Mouse (Mus musculus) WW6 (cell line): ENCODE results near the gene Tk2.
"Not testable (repeated sequence)": the region's sequence is repeated elsewhere in the genome, so short reads cannot be mapped to it uniquely, and the experiment has no call there.

Source experiments
- DNase-seq: peaks from one replicate; pipeline ENCODE4 v3.0.0-alpha.2; 2013; ENCODE audit warnings: low read depth, low spot score

Gene Tk2

GRCm38 (mm10) chr8:104248276-104248675 lies at the start of gene Tk2:
TSS of gene Tk2 (minus strand) at chr8:104248558.
- peak; percentile 65 for DNase-seq

GRCm38 (mm10) chr8:104294396-104294795 lies 46.0 kb upstream of the Tk2 start:
- no peak for DNase-seq

DNA sequence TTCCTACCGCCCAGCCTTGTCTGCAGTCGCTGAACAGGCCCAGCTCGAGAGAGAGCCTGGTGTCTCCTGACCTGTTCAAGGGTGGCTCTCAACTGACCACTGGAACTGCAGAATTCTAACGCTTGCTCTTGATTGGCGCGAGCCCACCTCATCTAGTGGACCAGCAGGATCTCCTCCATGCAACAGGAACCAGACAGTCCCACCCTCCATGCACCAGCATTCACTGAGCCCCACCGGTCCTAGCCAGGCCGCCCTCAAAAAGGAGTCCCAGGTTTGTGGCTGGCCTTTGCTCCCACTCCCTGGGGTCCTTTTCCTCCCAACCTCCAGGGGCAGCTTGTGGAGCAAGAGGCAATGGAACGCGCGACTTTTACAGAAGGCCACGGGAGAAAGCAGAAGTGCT lies 44.7 kb upstream of the Tk2 start, which contains the start of gene Cmtm2a:
Cmtm2a (minus strand) TSS at position 101 of the 400 bp plus-strand sequence.
- DNase-seq = not testable (repeated sequence)

DNA sequence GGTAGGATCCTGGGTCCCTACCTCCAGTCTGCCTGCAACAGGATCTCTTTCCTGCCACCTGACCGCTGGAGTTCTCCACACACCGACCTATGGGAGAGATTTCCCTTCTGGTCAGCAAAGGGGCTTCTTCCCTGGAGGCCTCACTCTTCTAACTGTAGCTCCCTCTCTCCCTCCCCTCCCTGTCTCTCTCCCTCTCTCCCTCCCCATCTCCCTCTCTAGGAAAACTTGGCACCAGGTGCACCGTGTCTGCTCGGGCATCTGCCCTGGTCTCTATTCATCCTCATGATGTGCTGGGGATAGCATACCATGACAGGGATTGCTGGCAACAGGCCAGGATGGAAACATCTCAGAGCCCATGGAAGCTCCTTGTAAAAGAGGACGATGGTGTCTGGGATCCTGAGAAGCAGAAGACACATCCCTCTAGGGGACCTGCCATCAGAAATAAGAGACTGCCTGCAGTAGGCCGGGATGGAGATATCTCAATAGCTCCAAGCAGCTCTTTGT lies 20.6 kb upstream of the Tk2 start:
- no peak for DNase-seq

DNA sequence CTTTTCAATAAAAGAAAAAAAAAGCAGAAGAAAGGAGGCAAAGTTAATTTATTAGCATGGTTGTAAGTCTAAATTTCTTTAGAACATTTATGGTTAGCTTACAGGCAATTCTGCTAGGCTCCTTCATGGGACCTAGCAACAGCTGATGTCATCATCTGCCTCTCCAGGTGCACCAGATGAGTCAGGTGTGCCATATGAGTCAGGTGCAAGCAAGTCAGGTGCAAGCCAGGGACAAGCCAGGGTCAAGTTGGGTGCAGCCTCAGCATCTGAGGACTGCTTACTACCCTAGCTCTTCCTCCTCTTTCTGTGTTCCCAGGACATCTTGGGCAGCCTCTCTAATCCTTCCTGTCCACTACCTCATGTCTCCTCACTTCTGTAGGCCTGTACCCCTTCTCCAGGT lies 20.0 kb upstream of the Tk2 start:
- DNase-seq = no peak

DNA sequence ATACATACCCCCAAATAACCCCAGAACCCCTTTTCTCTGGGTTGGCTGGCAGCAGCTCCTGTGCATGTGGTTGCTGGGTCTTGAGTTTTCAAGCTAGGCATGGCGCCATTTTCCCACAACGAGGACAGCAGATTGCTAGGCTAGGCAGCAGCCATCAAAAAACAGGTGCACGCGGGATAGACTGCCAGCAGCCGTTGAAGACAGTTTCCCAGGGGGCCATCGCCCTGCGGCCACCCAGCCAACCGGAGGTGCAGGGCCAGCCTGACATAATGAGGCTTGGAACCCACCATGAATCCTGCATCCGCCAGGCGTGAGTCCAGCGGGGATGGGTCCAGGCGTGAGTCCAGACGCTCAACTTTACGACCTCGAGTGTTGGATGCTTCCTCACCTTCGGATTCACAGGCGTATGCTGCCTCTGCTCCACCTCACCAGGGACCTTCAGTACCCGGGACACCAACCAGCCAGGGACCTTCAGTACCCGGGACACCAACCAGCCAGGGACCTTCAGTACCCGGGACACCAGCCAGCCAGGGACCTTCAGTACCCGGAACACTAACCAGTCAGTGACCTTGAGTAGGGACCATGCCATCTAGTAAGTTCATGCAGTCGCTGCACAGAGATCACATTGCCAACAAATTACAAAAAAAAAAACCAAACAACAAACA lies 16.0 kb upstream of the Tk2 start:
- not testable (repeated sequence) for DNase-seq

DNA sequence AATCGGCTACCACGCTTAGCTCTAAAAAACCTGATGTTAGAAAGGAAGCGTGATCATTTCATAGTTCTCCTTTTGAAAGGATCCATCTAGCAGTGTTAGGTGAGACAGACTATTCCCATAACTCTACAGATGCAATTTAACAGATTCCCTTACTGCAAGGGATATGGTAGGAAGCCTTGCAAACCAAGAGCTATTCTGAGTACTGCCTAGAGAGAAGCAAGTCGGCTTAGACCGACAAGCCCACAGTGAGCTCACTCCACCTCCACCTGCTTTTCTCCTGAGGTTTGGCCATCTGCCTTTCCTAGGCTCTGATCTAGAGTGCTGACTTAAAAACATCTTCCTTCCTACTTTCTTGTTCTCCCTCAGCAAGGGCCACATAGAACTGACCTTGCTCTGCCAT lies 13.4 kb upstream of the Tk2 start:
- not testable (repeated sequence) for DNase-seq

GRCm38 (mm10) chr8:104253016-104253415 lies 4.7 kb upstream of the Tk2 start:
- no peak for DNase-seq

DNA sequence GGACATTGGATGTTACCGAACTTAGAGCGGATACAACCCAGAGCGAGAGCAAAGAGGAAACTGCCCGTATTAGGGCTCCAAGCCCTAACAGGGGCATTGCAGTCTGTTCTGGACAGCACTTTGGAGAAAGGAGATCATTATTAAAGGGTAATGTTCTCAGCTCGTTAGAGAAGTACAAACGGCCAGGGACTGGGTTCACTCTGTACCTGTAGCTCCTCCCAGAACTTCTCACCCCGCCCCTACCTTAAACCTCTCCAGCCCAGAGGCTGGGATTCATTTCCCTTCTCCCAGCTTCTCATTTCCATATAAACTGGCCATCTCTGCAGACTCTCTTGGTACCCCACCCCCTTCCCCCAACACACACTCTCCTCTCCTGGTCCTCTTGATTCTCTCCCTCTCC lies 3.1 kb upstream of the Tk2 start:
- no peak for DNase-seq

DNA sequence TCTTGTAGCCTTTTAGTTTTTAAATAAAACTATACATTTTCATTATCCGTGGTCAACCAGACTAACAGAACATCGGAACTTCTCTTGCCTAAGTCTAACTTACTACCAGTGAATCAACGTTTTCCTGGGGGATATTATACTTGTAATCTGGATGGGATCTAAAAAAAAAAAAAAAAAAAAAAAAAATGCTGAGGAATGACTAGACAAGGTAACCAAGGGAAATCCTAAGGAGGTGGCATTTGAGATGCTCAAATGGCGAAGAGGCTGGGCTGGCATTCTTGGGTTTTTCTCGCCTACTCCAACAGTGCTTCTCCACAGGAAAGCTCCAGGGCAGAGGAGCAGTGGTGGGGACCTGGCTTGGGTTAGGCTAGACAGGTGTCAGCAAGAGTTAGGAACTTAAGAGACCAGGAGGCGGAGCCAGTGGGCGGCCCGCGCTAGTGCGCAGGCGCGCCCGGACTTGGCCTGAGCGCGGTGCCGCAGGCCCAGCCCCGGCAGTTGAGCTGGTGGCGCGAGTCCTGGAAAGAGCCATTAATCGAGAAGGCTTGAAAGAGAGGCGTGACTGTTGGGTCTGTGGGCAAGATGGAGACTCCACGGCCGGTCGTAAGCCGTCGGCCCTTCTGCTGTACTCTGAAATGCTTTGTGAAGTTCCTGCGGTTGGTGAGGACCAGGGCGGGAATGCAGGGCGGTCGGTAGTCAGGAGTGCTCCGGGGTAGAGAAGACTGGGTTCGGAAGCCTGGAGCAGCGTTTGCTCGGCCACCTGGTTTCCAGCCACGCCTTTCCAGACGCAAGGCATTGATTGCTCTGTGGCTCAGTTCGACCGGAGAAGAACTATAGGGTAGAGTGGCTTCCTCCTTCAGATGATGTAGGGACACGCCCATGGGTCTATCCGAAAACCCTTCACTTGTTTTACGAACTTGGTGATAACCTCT lies 2.3 kb upstream of the Tk2 start, which contains the start of gene Cklf:
Cklf (plus strand) TSS at position 423 of the 929 bp plus-strand sequence.
- DNase-seq = peak; percentile 96

DNA sequence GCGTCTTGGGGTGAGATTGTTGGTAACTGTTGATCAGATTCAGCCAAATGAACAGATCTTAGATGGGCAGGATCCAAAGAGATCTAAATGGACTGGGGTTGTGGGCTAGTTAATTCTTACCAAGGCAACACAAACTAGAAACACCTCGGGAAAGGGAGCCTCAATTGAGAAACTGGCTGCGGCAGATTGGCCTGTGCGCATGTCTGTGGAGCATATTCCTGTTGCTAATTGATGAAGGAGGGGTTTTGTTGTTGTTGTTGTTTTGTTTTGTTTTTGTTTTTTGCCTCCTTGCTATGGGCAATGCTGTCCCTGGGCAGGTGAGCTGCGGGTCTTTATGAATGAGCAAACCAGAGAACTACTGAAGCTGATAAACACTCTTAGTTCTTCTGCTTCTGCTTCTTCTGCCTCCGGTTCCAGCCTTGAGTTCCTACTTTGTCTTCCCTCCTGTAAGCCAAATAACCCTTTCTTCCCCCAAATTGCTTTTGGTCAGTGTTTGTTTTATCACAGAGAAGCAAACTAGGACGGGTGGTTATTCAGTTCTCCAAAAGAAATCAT lies 1.2 kb upstream of the Tk2 start:
- no peak for DNase-seq

DNA sequence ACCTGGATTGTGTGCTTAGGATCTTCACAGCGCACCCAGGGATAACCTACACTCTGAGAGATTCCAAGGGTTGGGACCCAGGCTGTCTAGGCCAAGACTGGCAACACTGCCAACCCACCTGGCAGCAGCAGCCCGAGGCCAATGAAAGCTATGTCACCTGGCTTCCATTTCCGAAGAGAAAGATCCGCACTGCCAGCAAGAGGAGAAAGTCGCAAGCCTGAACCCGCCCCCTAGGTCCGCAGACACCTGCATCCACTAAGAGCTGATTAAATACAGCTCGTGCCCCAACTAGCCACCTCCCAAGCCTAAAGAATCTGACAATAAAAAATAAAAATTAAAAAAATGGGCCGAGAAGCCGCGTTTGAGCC lies 466 bp downstream of the Tk2 start:
- no peak for DNase-seq

DNA sequence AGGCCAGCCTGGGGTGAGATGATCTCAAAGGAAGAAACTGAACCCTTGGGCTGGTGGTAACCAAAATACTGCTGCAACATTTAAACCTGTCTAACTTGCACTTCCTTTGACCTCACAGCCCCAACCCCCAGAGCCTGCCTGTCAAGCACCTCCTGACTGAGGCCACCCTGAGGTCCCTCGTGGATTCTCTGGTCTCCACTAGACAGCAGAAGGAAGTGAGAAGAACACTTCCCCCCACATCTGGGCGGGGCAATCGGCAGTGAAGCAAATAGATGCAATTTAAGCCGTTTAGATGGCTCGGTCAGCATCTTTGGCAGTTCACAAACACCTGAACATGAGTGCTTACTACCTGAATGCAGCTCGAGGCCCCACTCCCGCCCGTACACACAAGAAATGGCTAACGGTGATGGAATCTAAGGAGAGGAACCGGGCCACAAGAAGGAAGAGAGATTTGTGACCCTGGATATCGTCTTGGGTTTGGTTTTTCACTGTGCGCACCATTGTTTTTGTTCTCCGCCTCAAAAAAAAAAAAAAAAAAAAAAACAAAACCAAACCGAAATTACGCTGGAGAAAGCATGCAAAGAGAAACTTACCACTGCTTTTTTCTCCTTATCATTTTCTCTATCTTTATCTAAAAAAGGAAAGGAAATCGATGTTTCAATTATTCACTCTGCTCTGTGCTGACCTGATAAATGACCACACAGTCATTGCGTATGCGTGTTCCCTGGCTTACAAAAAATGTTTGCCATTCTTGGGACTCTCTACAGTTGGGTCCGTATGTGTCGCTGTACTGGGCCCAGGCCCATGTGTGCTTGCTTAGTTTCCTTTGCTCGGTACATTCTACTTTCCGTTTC lies 1.1 kb downstream of the Tk2 start:
- DNase-seq = no peak

DNA sequence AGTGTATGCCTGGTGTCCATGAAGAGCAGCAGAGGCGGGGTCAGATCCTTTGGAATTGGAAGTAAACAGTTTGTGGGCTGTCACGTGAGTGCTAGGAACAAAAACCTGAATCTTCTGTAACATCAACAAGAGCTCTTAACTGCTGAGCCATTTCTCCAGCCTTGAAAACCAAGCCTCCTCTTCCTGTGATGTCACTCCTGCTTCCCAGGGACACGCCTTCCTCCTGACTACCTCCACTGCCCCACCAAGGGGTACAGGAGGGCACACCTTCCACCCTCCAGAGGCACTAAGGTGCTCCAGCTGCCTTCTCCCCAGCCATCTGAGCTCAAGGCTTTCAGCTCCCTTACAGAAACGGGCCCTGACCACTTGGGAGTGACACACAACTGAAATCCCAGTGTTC lies 1.7 kb downstream of the Tk2 start:
- DNase-seq = no peak

DNA sequence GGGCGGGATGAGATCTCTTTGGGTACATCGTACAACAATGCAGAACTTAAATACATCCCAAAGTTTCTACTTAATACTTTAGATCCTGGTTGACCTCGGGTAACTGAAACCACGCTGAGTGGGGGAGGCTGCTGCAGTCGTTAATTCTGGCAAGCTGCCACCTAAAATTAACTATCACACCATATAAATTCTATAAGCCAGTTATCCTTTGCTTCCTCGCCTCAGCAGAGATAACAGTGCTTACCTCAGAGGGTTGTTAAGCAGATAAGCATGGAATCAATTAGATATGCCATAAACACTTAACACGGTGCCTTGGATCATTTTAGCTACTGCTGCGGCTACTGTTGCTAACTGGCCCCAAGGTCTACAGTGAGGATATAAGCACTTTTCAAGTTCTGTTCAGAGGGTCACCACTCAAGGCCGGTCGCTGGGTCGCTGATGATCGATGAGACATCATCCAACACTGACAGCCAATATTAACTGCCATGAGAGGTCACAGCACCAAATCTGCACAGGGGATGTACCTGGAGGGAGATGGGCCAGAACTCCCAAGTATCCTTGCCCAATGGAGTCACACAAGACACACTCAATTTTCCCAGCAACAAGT lies 6.2 kb downstream of the Tk2 start:
- DNase-seq = no peak

DNA sequence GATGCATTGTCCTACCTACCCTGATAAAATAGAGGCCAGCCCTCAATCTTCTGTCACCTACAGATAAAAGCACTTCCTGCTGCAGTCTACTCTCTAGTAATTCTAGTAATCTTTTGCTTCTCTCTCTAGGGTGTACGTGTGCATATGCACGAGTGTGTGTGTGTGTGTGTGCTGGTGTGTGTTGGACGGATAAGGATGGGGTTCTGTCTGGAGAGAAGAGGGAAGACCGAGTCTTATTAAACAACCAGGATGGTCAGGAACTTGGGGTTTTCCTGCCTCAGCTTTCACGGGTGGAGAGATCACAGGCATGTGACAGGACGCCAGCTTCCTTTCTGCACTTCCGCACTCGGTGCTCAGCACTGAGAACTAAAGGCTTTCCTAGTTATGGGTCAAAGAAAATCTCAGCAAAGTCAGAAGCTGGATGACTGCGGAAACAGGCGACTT lies 8.9 kb downstream of the Tk2 start:
- no peak for DNase-seq

- DNase-seq = no peak
Measured at GRCm38 (mm10) chr8:104234573-104234972, 13.8 kb downstream of the Tk2 start.

DNA sequence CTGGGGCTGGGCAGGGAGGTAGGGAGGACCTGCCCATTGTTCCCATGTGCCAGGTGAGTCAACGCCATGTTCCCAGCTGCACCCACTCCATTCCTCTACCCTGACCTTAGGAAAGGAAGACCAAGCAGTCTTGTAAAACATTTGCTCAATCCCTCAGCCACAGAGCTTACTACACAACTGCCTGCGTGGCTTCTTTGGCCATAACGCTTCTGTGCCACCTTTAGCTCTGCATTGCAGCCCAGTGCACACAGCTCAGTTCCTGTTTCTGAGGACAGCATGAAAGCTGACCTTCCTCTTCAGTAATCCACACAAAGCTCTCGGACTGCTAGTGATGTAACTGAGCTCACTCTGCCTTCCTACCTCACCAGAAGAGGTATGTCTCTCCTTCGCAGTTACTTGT lies 15.4 kb downstream of the Tk2 start:
- DNase-seq = no peak

GRCm38 (mm10) chr8:104232039-104232438 lies 16.3 kb downstream of the Tk2 start:
- DNase-seq = no peak

GRCm38 (mm10) chr8:104230377-104230776 lies 18.0 kb downstream of the Tk2 start:
- DNase-seq = no peak

DNA sequence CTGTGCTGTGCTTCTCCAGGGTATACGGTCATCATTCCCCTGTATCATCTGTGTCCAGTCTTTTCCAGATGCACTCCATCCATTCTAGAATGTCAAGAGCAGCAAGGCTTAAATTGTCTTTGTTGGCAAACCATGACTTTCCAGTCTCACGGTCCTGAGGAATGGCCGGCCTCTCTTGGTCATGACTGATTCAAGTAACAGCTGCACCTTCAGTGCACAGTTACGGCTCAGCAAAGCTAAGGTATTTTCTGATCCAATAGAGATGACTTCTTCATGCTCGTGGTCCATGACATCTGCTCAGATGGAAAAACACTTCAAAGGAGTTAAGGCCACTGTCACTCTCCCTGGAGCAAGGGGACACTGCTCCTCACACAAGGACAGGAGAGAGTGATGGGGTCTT lies 21.3 kb downstream of the Tk2 start:
- DNase-seq = no peak
